25 mouse cellular contexts compared by ENCODE assay signal in the genomic region with DNA sequence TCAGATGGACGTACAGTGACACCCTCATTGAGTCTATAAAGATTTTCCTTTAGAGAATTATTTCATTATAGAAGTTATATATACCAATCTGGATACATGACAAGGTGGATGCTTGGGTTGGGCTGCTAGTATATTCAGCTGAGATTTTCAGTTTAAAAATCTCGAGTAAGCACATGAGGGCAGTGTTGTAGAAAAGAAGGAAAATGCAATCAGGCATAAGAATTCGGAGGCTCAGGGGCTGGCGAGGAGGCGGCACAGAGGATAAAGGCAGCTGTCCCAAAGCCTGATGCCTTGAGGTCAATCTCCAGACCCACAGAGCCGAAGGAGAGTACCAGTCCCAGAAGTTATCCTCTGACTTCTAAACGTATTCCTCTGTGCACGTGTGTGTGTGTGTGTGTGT. TPM values are rescaled to one million over a fixed set of nuclear protein-coding genes. Genes with fewer than 3 reads are reported as not detected.
A peak's percentile ranks its signal among the peaks of the same experiment; 100 is the strongest.
DNase-seq lines count a peak whose midpoint lies in the region; ATAC-seq and TF ChIP-seq lines count a peak whose summit lies in the region.
"Had no signal": no experiment of that assay in that cellular context is flagged by ENCODE, and none has a peak within 500 bp of the region (broad histone marks: within the 10 kb centered on the region; RNA-seq: fewer than 3 reads in every experiment).

No protein-coding gene starts in this region.

- TF ChIP-seq POLR2A in lung, adult 2 months (IDR thresholded peaks at IDR 0.05; ENCODE audit: borderline replicate concordance, extremely low read depth, low read depth, low read length) = no peak
- no peak for TF ChIP-seq POLR2A in brain, embryonic 14.5 days (IDR thresholded peaks at IDR 0.05; ENCODE audit: borderline replicate concordance, extremely low read depth, insufficient read depth, insufficient read length, poor library complexity, severe bottlenecking)

- 0 out of 2 replicates have a peak, but pooled peaks have one; percentile 6 for ATAC-seq in forebrain, postnatal 0 days
- no peak for ATAC-seq in forebrain, embryonic 13.5 days
- no peak for ATAC-seq in lung, embryonic 14.5 days (ENCODE audit: insufficient read depth)
- ATAC-seq: activated CD4-positive, CD25-positive, alpha-beta regulatory T cell, adult 4 months; forebrain, embryonic 16.5 days; inflammation-experienced regulatory T-cells, adult 6 months had no signal

- WGBS in forebrain, postnatal 0 days = 46% methylated on average over 8 of the region's 8 CpGs
- 54% methylated on average over 8 of the region's 8 CpGs for WGBS in forebrain, embryonic 13.5 days
- WGBS in lung, embryonic 14.5 days = 61% methylated on average over 8 of the region's 8 CpGs
- WGBS in lung, adult 2 months = 70% methylated on average over 8 of the region's 8 CpGs

- no peaks in the 10 kb centered on the region for H3K36me3 ChIP-seq in forebrain, postnatal 0 days (ENCODE audit: insufficient read depth)
- H3K36me3 ChIP-seq in forebrain, embryonic 13.5 days (ENCODE audit: poor library complexity, severe bottlenecking) = no peaks in the 10 kb centered on the region
- H3K36me3 ChIP-seq in lung, embryonic 14.5 days (ENCODE audit: insufficient read depth) = no peaks in the 10 kb centered on the region
- H3K36me3 ChIP-seq: embryonic facial prominence, embryonic 12.5 days; heart, embryonic 13.5 days; hindbrain, embryonic 13.5 days; limb, embryonic 12.5 days had no signal

- H3K4me1 ChIP-seq in forebrain, postnatal 0 days (ENCODE audit: insufficient read depth) = no peaks in the 10 kb centered on the region
- no peaks in the 10 kb centered on the region for H3K4me1 ChIP-seq in forebrain, embryonic 13.5 days
- no peaks in the 10 kb centered on the region for H3K4me1 ChIP-seq in lung, embryonic 14.5 days (ENCODE audit: insufficient read depth)
- no peaks in the 10 kb centered on the region for H3K4me1 ChIP-seq in lung, adult 2 months (ENCODE audit: control insufficient read depth, insufficient read depth, low read length)
- H3K4me1 ChIP-seq: embryonic facial prominence, embryonic 12.5 days; heart, embryonic 13.5 days; hindbrain, embryonic 13.5 days; limb, embryonic 12.5 days had no signal

- no peaks in the 10 kb centered on the region for H3K9me3 ChIP-seq in forebrain, postnatal 0 days (ENCODE audit: low read length)
- no peaks in the 10 kb centered on the region for H3K9me3 ChIP-seq in forebrain, embryonic 13.5 days (replicated peaks)
- H3K9me3 ChIP-seq in lung, embryonic 14.5 days (ENCODE audit: low read depth, low read length) = no peaks in the 10 kb centered on the region
- H3K9me3 ChIP-seq: embryonic facial prominence, embryonic 12.5 days; heart, embryonic 13.5 days; hindbrain, embryonic 13.5 days; limb, embryonic 12.5 days had no signal

- TF ChIP-seq CTCF in forebrain, postnatal 0 days (IDR thresholded peaks at IDR 0.05; ENCODE audit: low read depth) = peak; percentile 44
- no peak for TF ChIP-seq CTCF in lung, embryonic 14.5 days (IDR thresholded peaks at IDR 0.05; ENCODE audit: low read depth)
- TF ChIP-seq CTCF in lung, adult 2 months (IDR thresholded peaks at IDR 0.05; ENCODE audit: insufficient read depth, low read length) = no peak
- TF ChIP-seq CTCF in brain, embryonic 14.5 days (IDR thresholded peaks at IDR 0.05; ENCODE audit: borderline replicate concordance, extremely low read depth, insufficient read depth, insufficient read length) = no peak

- H3K4me2 ChIP-seq in forebrain, postnatal 0 days (ENCODE audit: low read depth) = no peak overlapping the region
- no peak overlapping the region for H3K4me2 ChIP-seq in forebrain, embryonic 13.5 days
- H3K4me2 ChIP-seq in lung, embryonic 14.5 days = no peak overlapping the region
- H3K4me2 ChIP-seq: embryonic facial prominence, embryonic 12.5 days; heart, embryonic 13.5 days; hindbrain, embryonic 13.5 days; limb, embryonic 12.5 days; liver, embryonic 11.5 days had no signal

- H3K9ac ChIP-seq in forebrain, postnatal 0 days = no peak overlapping the region
- H3K9ac ChIP-seq in forebrain, embryonic 13.5 days = no peak overlapping the region
- H3K9ac ChIP-seq in lung, embryonic 14.5 days = no peak overlapping the region
- H3K9ac ChIP-seq: embryonic facial prominence, embryonic 12.5 days; heart, embryonic 13.5 days; hindbrain, embryonic 13.5 days; limb, embryonic 12.5 days had no signal

- peak; percentile 42 for DNase-seq in forebrain, postnatal 0 days
- DNase-seq in lung, embryonic 14.5 days = peak; percentile 14
- no peak for DNase-seq in lung, adult 2 months
- DNase-seq in brain, embryonic 14.5 days (ENCODE audit: low read depth) = peak; percentile 23
- DNase-seq in retina, postnatal 1 day = peak; percentile 29
- no peak for DNase-seq in neural tube, embryonic 10.5 days (ENCODE audit: extremely low spot score, low spot score)
- DNase-seq: adrenal gland, adult 8-10 months; cerebellum, adult 9-11 months; gastrocnemius, postnatal 36 days; heart, adult 2 months; heart, postnatal 14 days; kidney, adult 18-20 months; kidney, postnatal 4 days; lung, adult 18-20 months; thymus, adult 18-20 months; thymus, postnatal 36 days had no signal

- H3K27ac ChIP-seq in forebrain, postnatal 0 days (ENCODE audit: low read depth, low read length) = no peak overlapping the region
- H3K27ac ChIP-seq in forebrain, embryonic 13.5 days = no peak overlapping the region
- H3K27ac ChIP-seq in lung, embryonic 14.5 days (ENCODE audit: low read depth) = no peak overlapping the region
- H3K27ac ChIP-seq: embryonic facial prominence, embryonic 12.5 days; heart, adult 2 months; heart, embryonic 13.5 days; hindbrain, embryonic 13.5 days; limb, embryonic 12.5 days had no signal

- H3K27me3 ChIP-seq in forebrain, postnatal 0 days (ENCODE audit: insufficient read depth, low read length) = no peaks in the 10 kb centered on the region
- H3K27me3 ChIP-seq in forebrain, embryonic 13.5 days = no peaks in the 10 kb centered on the region
- no peaks in the 10 kb centered on the region for H3K27me3 ChIP-seq in lung, embryonic 14.5 days (ENCODE audit: insufficient read depth, low read length)
- H3K27me3 ChIP-seq: embryonic facial prominence, embryonic 12.5 days; heart, embryonic 13.5 days; hindbrain, embryonic 13.5 days; limb, embryonic 12.5 days had no signal

- H3K4me3 ChIP-seq in forebrain, postnatal 0 days (ENCODE audit: low read depth, low read length) = no peak overlapping the region
- no peak overlapping the region for H3K4me3 ChIP-seq in forebrain, embryonic 13.5 days
- H3K4me3 ChIP-seq in lung, embryonic 14.5 days (ENCODE audit: low read depth, low read length) = no peak overlapping the region
- no peak overlapping the region for H3K4me3 ChIP-seq in lung, adult 2 months (replicated peaks; ENCODE audit: extremely low read depth, low read depth, low read length)
- H3K4me3 ChIP-seq: embryonic facial prominence, embryonic 12.5 days; heart, adult 2 months; heart, embryonic 13.5 days; hindbrain, embryonic 13.5 days; limb, embryonic 12.5 days had no signal

RNA-seq across cellular contexts. Expression of a gene that starts 40.8 kb away (rescaled TPM):
- 9.5 and 12.8 TPM in 2 replicates for total RNA-seq in forebrain, postnatal 0 days (2014; rRNA removed)
- polyA plus RNA-seq in forebrain, postnatal 0 days (2015; fragmentation: Nextera tagmentation; extraction: Ambion mirVana) = 1.4 and 2.1 TPM in 2 replicates
- polyA plus RNA-seq in forebrain, embryonic 13.5 days (2015; fragmentation: Nextera tagmentation; extraction: Ambion mirVana) = 6.6 and 6.7 TPM in 2 replicates
- 11.6 and 12.6 TPM in 2 replicates for polyA plus RNA-seq in lung, embryonic 14.5 days (2014; fragmentation: Nextera tagmentation; extraction: Ambion mirVana)
- polyA plus RNA-seq in lung, adult 2 months (2012; rRNA removed) = 2.0 and 3.1 TPM in 2 replicates
- 10.6 and 11.3 TPM in 2 replicates for polyA plus RNA-seq in brain, embryonic 14.5 days (2012; rRNA removed)

RNA-seq across cellular contexts. Expression of a gene that starts 41.0 kb away (rescaled TPM):
- total RNA-seq in forebrain, postnatal 0 days (2014; rRNA removed) = 8.7 and 12.3 TPM in 2 replicates
- 10.0 and 10.1 TPM in 2 replicates for polyA plus RNA-seq in forebrain, postnatal 0 days (2015; fragmentation: Nextera tagmentation; extraction: Ambion mirVana)
- 21.3 and 22.7 TPM in 2 replicates for polyA plus RNA-seq in forebrain, embryonic 13.5 days (2015; fragmentation: Nextera tagmentation; extraction: Ambion mirVana)
- polyA plus RNA-seq in lung, embryonic 14.5 days (2014; fragmentation: Nextera tagmentation; extraction: Ambion mirVana) = 22.7 and 24.7 TPM in 2 replicates
- 4.2 and 8.9 TPM in 2 replicates for polyA plus RNA-seq in lung, adult 2 months (2012; rRNA removed)
- 15.1 and 16.2 TPM in 2 replicates for polyA plus RNA-seq in brain, embryonic 14.5 days (2012; rRNA removed)

Comparison
In these comparisons a context has a peak if more than half of its experiments do, and no peak if none do; other contexts are left out.
1. DNase-seq: peak in forebrain, postnatal 0 days (single experiment), lung, embryonic 14.5 days (single experiment), brain, embryonic 14.5 days (single experiment) and retina, postnatal 1 day (single experiment); none in lung, adult 2 months (single experiment) and neural tube, embryonic 10.5 days (single experiment).